Mouse (Mus musculus): ENCODE results near the gene 1600015I10Rik.
A peak's percentile ranks its signal among the peaks of the same experiment; 100 is the strongest.
"Not testable (repeated sequence)": the region's sequence is repeated elsewhere in the genome, so short reads cannot be mapped to it uniquely, and the experiment has no call there.

1600015I10Rik gene

GRCm38 (mm10) chr6:48929595-48929994 lies at the start of gene 1600015I10Rik:
1600015I10Rik (plus strand) TSS chr6:48929895.
- no peak for DNase-seq

- DNase-seq, result no peak
Observed at GRCm38 (mm10) chr6:48894203-48894602, 35.5 kb upstream of the 1600015I10Rik start.

- no peak for DNase-seq
Observed at GRCm38 (mm10) chr6:48894938-48895818, 34.5 kb upstream of the 1600015I10Rik start.

GRCm38 (mm10) chr6:48895941-48896340 lies 33.8 kb upstream of the 1600015I10Rik start:
- DNase-seq, result no peak

- no peak for DNase-seq
Observed at GRCm38 (mm10) chr6:48896956-48897355, 32.7 kb upstream of the 1600015I10Rik start.

GRCm38 (mm10) chr6:48901316-48901715 lies 28.4 kb upstream of the 1600015I10Rik start:
- not testable (repeated sequence) for DNase-seq

- DNase-seq, result peak in 1 of 2 experiments; percentile 21
Observed at GRCm38 (mm10) chr6:48902511-48903406, 26.9 kb upstream of the 1600015I10Rik start.

- DNase-seq, result no peak
Observed at GRCm38 (mm10) chr6:48903437-48903836, 26.3 kb upstream of the 1600015I10Rik start.

GRCm38 (mm10) chr6:48905606-48906005 lies 24.1 kb upstream of the 1600015I10Rik start:
- DNase-seq, result no peak

- DNase-seq, result no peak
Observed at GRCm38 (mm10) chr6:48906371-48906770, 23.3 kb upstream of the 1600015I10Rik start.

- DNase-seq, result no peak
Observed at GRCm38 (mm10) chr6:48909229-48909628, 20.5 kb upstream of the 1600015I10Rik start.

GRCm38 (mm10) chr6:48912033-48912432 lies 17.7 kb upstream of the 1600015I10Rik start:
- no peak for DNase-seq

- DNase-seq, result no peak
Observed at GRCm38 (mm10) chr6:48913587-48913986, 16.1 kb upstream of the 1600015I10Rik start.

- DNase-seq, result no peak
Observed at GRCm38 (mm10) chr6:48949596-48949995, 19.9 kb downstream of the 1600015I10Rik start.

- no peak for DNase-seq
Observed at GRCm38 (mm10) chr6:48950676-48951075, 21.0 kb downstream of the 1600015I10Rik start.

- DNase-seq, result no peak
Observed at GRCm38 (mm10) chr6:48951630-48952029, 21.9 kb downstream of the 1600015I10Rik start.

GRCm38 (mm10) chr6:48953220-48953619 lies 23.5 kb downstream of the 1600015I10Rik start:
- no peak for DNase-seq

GRCm38 (mm10) chr6:48954211-48954610 lies 24.5 kb downstream of the 1600015I10Rik start:
- DNase-seq, result no peak

- peak; percentile 20 to 48 for DNase-seq
Observed at GRCm38 (mm10) chr6:48954946-48955345, 25.3 kb downstream of the 1600015I10Rik start.

GRCm38 (mm10) chr6:48956785-48957184 lies 27.1 kb downstream of the 1600015I10Rik start:
- no peak for DNase-seq

GRCm38 (mm10) chr6:48958053-48958452 lies 28.4 kb downstream of the 1600015I10Rik start:
- no peak for DNase-seq

GRCm38 (mm10) chr6:48959151-48959550 lies 29.5 kb downstream of the 1600015I10Rik start:
- not testable (repeated sequence) for DNase-seq

- not testable (repeated sequence) for DNase-seq
Observed at GRCm38 (mm10) chr6:48966696-48967095, 37.0 kb downstream of the 1600015I10Rik start.

Data from lung, adult 18-20 months (tissue).